Mouse (Mus musculus): ENCODE results near the gene Slc1a5.

- TF ChIP-seq EP300 (IDR thresholded peaks at IDR 0.05; ENCODE audit: insufficient read depth, low read depth, low read length), result no peak
- TF ChIP-seq CTCF (IDR thresholded peaks at IDR 0.05; ENCODE audit: low read depth, low read length), result no peak
- TF ChIP-seq POLR2A (IDR thresholded peaks at IDR 0.05; ENCODE audit: insufficient read depth, low read length), result no peak
Observed at GRCm38 (mm10) chr7:16793010-16793725, 12.0 kb downstream of the Slc1a5 start.
